Mouse (Mus musculus): Measurements from ENCODE around the gene Klrg1. TPM values are rescaled to one million over a fixed set of nuclear protein-coding genes. Genes with fewer than 3 reads are reported as not detected.

The Klrg1 gene
- total and polyA plus RNA-seq, 3 experiments, result 2.0 to 6.0 (median 2.8) TPM

DNA sequence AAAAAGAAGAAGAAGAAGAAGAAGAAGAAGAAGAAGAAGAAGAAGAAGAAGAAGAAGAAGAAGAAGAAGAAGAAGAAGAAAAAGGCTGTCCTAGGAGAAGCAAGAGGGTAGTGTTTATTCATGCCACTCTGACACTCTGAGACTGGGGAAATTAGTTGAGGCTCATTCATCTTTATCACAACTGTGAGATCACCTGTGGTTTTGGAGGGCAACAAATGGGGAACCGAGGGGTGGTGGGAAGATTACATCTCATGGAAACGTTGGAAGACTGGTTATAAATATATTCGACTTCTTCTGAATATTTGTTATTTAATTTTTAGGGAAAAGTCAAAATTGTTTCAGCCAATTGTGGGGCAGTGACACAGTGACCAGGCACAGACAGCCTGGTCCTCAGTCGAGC, 32.6 kb downstream of the Klrg1 start:
- dilution Hi-C loops (cut with MboI; ENCODE audit: extremely low pct_ligation_motif_present, extremely low pct_unique_long_range_greater_than_20kb, low sequenced_read_pairs) (no loop called here), in situ Hi-C loops (cut with MboI; ENCODE audit: low pct_ligation_motif_present, low pct_unique_long_range_greater_than_20kb, low sequenced_read_pairs) (no loop called here)
- no peaks in the 10 kb centered on the region for H3K36me3 ChIP-seq (replicated peaks in 1 of 2; ENCODE audit: control insufficient read depth in 1 of 2, insufficient read depth in 1 of 2, low read length in 1 of 2)
- TF ChIP-seq UBTF (IDR thresholded peaks at IDR 0.05; ENCODE audit: low read depth, low read length) (no peak), TBP (conservative IDR thresholded peaks at IDR 0.05; ENCODE audit: low read depth, low read length) (no peak), ETS1 (conservative IDR thresholded peaks at IDR 0.05; ENCODE audit: low read depth, low read length) (no peak), SIN3A (IDR thresholded peaks at IDR 0.05; ENCODE audit: low read length) (no peak), KAT2A (IDR thresholded peaks at IDR 0.05; ENCODE audit: insufficient replicate concordance, low read length) (no peak), ZMIZ1 (IDR thresholded peaks at IDR 0.05; ENCODE audit: low read depth, low read length) (no peak), POLR2A (IDR thresholded peaks at IDR 0.05; ENCODE audit: low read depth, low read length) (no peak), ZC3H11A (IDR thresholded peaks at IDR 0.05; ENCODE audit: low read depth, low read length) (no peak), ZNF384 (IDR thresholded peaks at IDR 0.05; ENCODE audit: low read depth, low read length) (no peak), ZKSCAN1 (IDR thresholded peaks at IDR 0.05; ENCODE audit: borderline replicate concordance, low read depth, low read length) (no peak), MXI1 (IDR thresholded peaks at IDR 0.05; ENCODE audit: low read depth, low read length) (no peak)
- H3K4me2 ChIP-seq (ENCODE audit: insufficient read depth, low read depth, poor library complexity, severe bottlenecking), result no peak overlapping the region
- no peaks in the 10 kb centered on the region for H3K79me2 ChIP-seq (replicated peaks; ENCODE audit: control insufficient read depth, extremely low read depth, insufficient read depth, poor library complexity, severe bottlenecking)
- H3K9ac ChIP-seq (ENCODE audit: insufficient read depth, low read depth), result no peak overlapping the region
- no peak for DNase-seq (ENCODE audit: extremely low read depth)
- no peak overlapping the region for H3K27ac ChIP-seq (ENCODE audit: insufficient read depth, low read depth)
- no peaks in the 10 kb centered on the region for H3K4me1 ChIP-seq (ENCODE audit: control insufficient read depth in 1 of 2, insufficient read depth in 2 of 2)
- no peak overlapping the region for H3K4me3 ChIP-seq (replicated peaks in 1 of 3; ENCODE audit: low read depth in 2 of 3, low read length in 2 of 3, poor library complexity in 1 of 3)
- peaks cover 4% of the 10 kb centered on the region for H3K27me3 ChIP-seq (replicated peaks)
- no peaks in the 10 kb centered on the region for H3K9me3 ChIP-seq (replicated peaks; ENCODE audit: low read length)

Other genes starting within 250 kb of the Klrg1 start
- gene M6pr, start 25.8 kb upstream of the Klrg1 start, total RNA-seq (2012; rRNA removed), result 148 and 170 TPM in 2 replicates
- gene M6pr, start 25.8 kb upstream of the Klrg1 start, total RNA-seq (2014; rRNA removed), result 291 and 317 TPM in 2 replicates
- 228 and 240 TPM in 2 replicates for gene M6pr, start 25.8 kb upstream of the Klrg1 start, polyA plus RNA-seq (2012; ENCODE audit: insufficient read length, low read depth)
- gene Phc1, start 57.7 kb upstream of the Klrg1 start, total RNA-seq (2012; rRNA removed), result 4.1 and 6.5 TPM in 2 replicates
- 2.1 and 2.9 TPM in 2 replicates for gene Phc1, start 57.7 kb upstream of the Klrg1 start, total RNA-seq (2014; rRNA removed)
- gene Phc1, start 57.7 kb upstream of the Klrg1 start, polyA plus RNA-seq (2012; ENCODE audit: insufficient read length, low read depth), result 9.9 and 13.8 TPM in 2 replicates
- gene Rimklb, start 215.9 kb upstream of the Klrg1 start, total RNA-seq (2012; rRNA removed), result not detected in 2 replicates
- not detected in 2 replicates for gene Rimklb, start 215.9 kb upstream of the Klrg1 start, total RNA-seq (2014; rRNA removed)
- gene Rimklb, start 215.9 kb upstream of the Klrg1 start, polyA plus RNA-seq (2012; ENCODE audit: insufficient read length, low read depth), result not detected in 2 replicates
- 0.13 and 0.42 TPM in 2 replicates for gene Mfap5, start 223.0 kb upstream of the Klrg1 start, total RNA-seq (2012; rRNA removed)
- gene Mfap5, start 223.0 kb upstream of the Klrg1 start, total RNA-seq (2014; rRNA removed), result 0.15 TPM in 1 of 2 replicates, not detected in the other
- 0.16 TPM in 1 of 2 replicates, not detected in the other for gene Mfap5, start 223.0 kb upstream of the Klrg1 start, polyA plus RNA-seq (2012; ENCODE audit: insufficient read length, low read depth)

Data from CH12.LX (cell line).